Mouse (Mus musculus): ENCODE measurements around the gene Mdn1. TPM values are rescaled to one million over a fixed set of nuclear protein-coding genes. Genes with fewer than 3 reads are reported as not detected.

Mdn1 gene
- polyA plus RNA-seq, 1 experiment from 2014 or later, result 19.4 TPM

Other genes starting within 250 kb of the Mdn1 start
- gene Gja10, start 54.4 kb upstream of the Mdn1 start, polyA plus RNA-seq (2014; fragmentation: Nextera tagmentation; extraction: Ambion mirVana), result not detected in 2 replicates
- 65.1 and 81.1 TPM in 2 replicates for gene Casp8ap2, start 41.7 kb upstream of the Mdn1 start, polyA plus RNA-seq (2014; fragmentation: Nextera tagmentation; extraction: Ambion mirVana)
- 131 and 146 TPM in 2 replicates for gene Lyrm2, start 143.1 kb downstream of the Mdn1 start, polyA plus RNA-seq (2014; fragmentation: Nextera tagmentation; extraction: Ambion mirVana)

Data from embryonic facial prominence, embryonic 11.5 days (tissue).